Mouse (Mus musculus): Measurements from ENCODE around the gene Mtrf1. TPM values are rescaled to one million over a fixed set of nuclear protein-coding genes. Genes with fewer than 3 reads are reported as not detected.

Gene Mtrf1
- polyA plus RNA-seq (2015; fragmentation: Nextera tagmentation; extraction: Ambion mirVana) = 9.1 and 9.5 TPM in 2 replicates

- WGBS = 17% methylated on average over 23 of the region's 23 CpGs
- Histone ChIP-seq H3K4me2 (peak within 1 kb of the TSS; percentile 71), H3K4me1 (peaks cover 7% of the 10 kb centered on the region; the same call in 1 of the 2 replicates), H3K27ac (replicated peaks) (peak within 1 kb of the TSS; percentile 90), H3K27me3 (replicated peaks) (no peaks in the 10 kb centered on the region), H3K9ac (peak within 1 kb of the TSS; percentile 79), H3K9me3 (no peaks in the 10 kb centered on the region), H3K36me3 (peaks cover 17% of the 10 kb centered on the region), H3K4me3 (peak within 1 kb of the TSS; percentile 70)
- peak; percentile 37; the same call in 1 of the 2 replicates for ATAC-seq (ENCODE audit: extremely low read depth, insufficient number of reproducible peaks, low FRiP score, low TSS enrichment)
Measured at GRCm38 (mm10) chr14:79397321-79398122, at the start of gene Mtrf1. TSS of gene Mtrf1 (plus strand) at chr14:79397772.

DNA sequence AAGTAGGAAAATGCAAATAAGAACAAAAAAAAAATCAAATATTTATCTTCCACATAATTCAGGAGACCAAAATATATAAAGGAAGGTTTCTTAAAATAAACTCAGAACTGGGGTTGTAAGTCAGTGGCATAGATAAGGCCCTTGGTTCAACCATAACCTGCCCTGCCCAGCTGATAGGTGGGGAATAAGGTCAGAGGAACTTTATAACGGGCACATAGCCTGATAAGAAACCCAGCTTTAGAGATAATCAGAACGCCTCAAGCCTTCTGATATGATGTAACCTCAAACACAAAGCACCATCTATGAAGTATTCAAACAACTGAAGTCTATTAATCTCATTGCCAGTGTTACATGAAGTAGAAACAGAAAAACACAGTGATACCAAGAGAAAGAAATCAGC is 39.5 kb upstream of the Mtrf1 start:
- Histone ChIP-seq H3K4me1 (0 out of 2 replicates have a peak, but pooled peaks cover 5% of the 10 kb centered on the region), H3K36me3 (peaks cover 76% of the 10 kb centered on the region), H3K4me2 (no peak overlapping the region), H3K27ac (replicated peaks) (no peak overlapping the region), H3K9ac (no peak overlapping the region), H3K9me3 (no peaks in the 10 kb centered on the region), H3K27me3 (replicated peaks) (no peaks in the 10 kb centered on the region), H3K4me3 (no peak overlapping the region)
- 17% methylated on average over 2 of the region's 2 CpGs for WGBS
- no peak for ATAC-seq (ENCODE audit: extremely low read depth, insufficient number of reproducible peaks, low FRiP score, low TSS enrichment)

GRCm38 (mm10) chr14:79377041-79377440 is 20.5 kb upstream of the Mtrf1 start:
- ATAC-seq (ENCODE audit: extremely low read depth, insufficient number of reproducible peaks, low FRiP score, low TSS enrichment) = no peak
- Histone ChIP-seq H3K9me3 (no peaks in the 10 kb centered on the region), H3K4me3 (no peak overlapping the region), H3K4me2 (no peak overlapping the region), H3K27ac (replicated peaks) (no peak overlapping the region), H3K27me3 (replicated peaks) (no peaks in the 10 kb centered on the region), H3K36me3 (peaks cover 51% of the 10 kb centered on the region), H3K9ac (no peak overlapping the region), H3K4me1 (no peaks in the 10 kb centered on the region)

- Histone ChIP-seq H3K9me3 (no peaks in the 10 kb centered on the region), H3K4me2 (no peak overlapping the region), H3K4me1 (0 out of 2 replicates have a peak, but pooled peaks cover 1% of the 10 kb centered on the region), H3K27ac (replicated peaks) (no peak overlapping the region), H3K27me3 (replicated peaks) (no peaks in the 10 kb centered on the region), H3K36me3 (peaks cover 64% of the 10 kb centered on the region), H3K4me3 (no peak overlapping the region), H3K9ac (no peak overlapping the region)
- WGBS = 88% methylated on average over 7 of the region's 7 CpGs
- ATAC-seq (ENCODE audit: extremely low read depth, insufficient number of reproducible peaks, low FRiP score, low TSS enrichment) = no peak
Measured at GRCm38 (mm10) chr14:79383120-79383519, 14.5 kb upstream of the Mtrf1 start.

DNA sequence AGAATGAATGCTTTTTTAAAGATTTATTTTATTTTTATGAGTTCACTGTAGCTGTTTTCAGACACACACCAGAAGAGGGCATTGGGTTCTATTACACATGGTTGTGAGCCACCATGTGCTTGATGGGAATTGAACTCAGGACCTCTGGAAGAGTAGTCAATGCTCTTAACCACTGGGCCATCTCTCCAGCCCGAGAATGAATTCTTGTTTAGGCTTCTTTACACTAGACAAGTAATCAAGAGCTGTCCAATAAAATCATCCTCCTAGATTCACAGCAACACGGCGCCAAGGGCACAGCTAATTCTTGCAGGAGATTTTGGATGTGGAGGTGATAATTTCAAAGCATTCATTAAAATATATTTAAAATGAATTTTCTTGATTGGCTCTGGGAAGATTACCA is 9.3 kb upstream of the Mtrf1 start:
- ATAC-seq (ENCODE audit: extremely low read depth, insufficient number of reproducible peaks, low FRiP score, low TSS enrichment) = no peak
- no peak overlapping the region for H3K4me2 ChIP-seq
- WGBS = 91% methylated on average over 3 of the region's 3 CpGs

DNA sequence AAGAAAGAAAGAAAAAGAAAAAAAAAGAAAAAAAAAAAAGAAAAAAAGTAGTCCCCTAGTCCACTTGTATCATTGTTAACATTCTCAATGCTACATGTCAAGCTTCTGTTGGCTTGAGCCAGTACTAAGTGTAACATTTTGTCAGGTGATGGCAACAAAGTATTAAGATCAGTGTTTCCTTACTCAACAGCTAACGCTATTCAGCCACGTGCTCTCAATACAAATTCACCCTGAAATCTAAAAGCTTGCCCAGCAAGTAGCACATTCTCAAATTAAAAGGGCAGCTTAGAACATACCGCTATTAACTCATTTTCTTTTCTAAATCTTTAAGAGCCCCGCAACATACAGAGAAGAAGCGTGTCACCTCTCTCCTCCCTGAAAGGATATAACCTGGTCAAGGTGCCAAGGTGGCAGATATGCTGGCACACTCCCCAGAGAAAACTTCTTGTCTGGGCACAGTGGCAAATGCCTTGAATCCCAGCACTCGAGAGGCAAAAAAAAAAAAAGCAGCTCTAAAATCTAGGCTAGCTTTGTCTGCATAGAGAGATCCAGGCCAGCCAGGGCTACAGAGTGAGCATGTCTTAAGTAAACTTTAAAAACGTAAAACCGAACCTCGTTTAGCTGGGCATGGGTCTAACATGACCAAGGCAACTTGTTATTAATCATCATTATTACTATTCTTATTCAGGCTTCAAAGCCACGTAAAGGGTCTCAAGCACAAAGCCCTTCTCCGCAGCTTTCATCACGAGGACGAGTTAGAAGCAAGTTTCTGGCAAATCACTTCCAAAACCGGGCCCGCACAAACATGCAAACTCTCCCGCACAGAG is 7.9 kb upstream of the Mtrf1 start:
- no peak for ATAC-seq (ENCODE audit: extremely low read depth, insufficient number of reproducible peaks, low FRiP score, low TSS enrichment)
- peak overlapping the region; percentile 98 for H3K27ac ChIP-seq (replicated peaks)
- H3K4me3 ChIP-seq = peak overlapping the region; percentile 88
- 1% methylated on average over 16 of the region's 16 CpGs for WGBS
- no peaks in the 10 kb centered on the region for H3K9me3 ChIP-seq
- H3K36me3 ChIP-seq = peaks cover 21% of the 10 kb centered on the region
- peak overlapping the region; percentile 89 for H3K4me2 ChIP-seq
- no peaks in the 10 kb centered on the region for H3K27me3 ChIP-seq (replicated peaks)
- H3K4me1 ChIP-seq = peaks cover 17% of the 10 kb centered on the region
- peak overlapping the region; percentile 96 for H3K9ac ChIP-seq

More for the DNA sequence above, 9.3 kb upstream of the Mtrf1 start:
- Histone ChIP-seq H3K4me3 (no peak overlapping the region), H3K36me3 (peaks cover 25% of the 10 kb centered on the region), H3K27me3 (replicated peaks) (no peaks in the 10 kb centered on the region), H3K27ac (replicated peaks) (no peak overlapping the region), H3K4me1 (peaks cover 17% of the 10 kb centered on the region), H3K9ac (no peak overlapping the region), H3K9me3 (no peaks in the 10 kb centered on the region)

DNA sequence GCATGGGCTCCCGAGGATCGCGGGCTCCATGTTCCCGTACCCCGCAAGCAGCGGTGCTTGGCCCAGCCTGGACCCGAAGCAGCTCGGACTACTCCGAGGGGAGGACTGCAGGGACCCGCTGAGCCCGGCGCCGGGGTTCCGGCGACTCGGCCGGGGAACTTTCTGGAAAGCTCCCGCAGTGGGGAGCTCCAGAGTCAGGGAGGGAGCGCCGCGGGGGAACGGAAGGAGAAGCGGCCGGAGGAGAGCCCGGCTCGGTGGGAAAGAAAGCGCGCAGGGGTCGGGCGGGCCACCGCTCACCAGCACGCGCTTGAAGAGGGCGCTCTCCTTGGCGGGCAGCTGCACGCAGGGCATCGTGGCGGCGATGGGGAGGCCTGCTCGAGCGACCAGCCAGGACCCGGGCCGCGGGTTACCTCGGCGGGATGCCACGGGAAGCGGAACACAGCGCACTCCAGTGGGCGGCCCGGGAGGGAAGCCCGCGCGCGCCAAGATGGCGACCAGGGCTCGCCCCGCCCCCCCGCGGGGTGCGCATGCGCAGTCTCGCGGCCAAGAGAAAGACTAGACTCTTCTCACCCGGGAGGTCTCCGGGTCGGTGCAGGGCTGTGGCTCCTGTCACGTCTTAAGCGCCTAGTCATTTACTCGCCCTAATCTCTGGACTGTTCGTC is 7.2 kb upstream of the Mtrf1 start, which contains the start of gene Naa16:
TSS of gene Naa16 (minus strand) at position 514 of the 662 bp plus-strand sequence.
- H3K27me3 ChIP-seq (replicated peaks) = no peaks in the 10 kb centered on the region
- H3K4me1 ChIP-seq = peaks cover 17% of the 10 kb centered on the region
- H3K27ac ChIP-seq (replicated peaks) = peak within 1 kb of the TSS; percentile 98
- peak; percentile 97 for ATAC-seq (ENCODE audit: extremely low read depth, insufficient number of reproducible peaks, low FRiP score, low TSS enrichment)
- peak within 1 kb of the TSS; percentile 88 for H3K4me3 ChIP-seq
- no peaks in the 10 kb centered on the region for H3K9me3 ChIP-seq
- H3K36me3 ChIP-seq = peaks cover 17% of the 10 kb centered on the region
- under 1% methylated on average over 70 of the region's 71 CpGs for WGBS
- H3K9ac ChIP-seq = peak within 1 kb of the TSS; percentile 96
- H3K4me2 ChIP-seq = peak within 1 kb of the TSS; percentile 89

GRCm38 (mm10) chr14:79393289-79393688 is 4.3 kb upstream of the Mtrf1 start:
- Histone ChIP-seq H3K4me2 (no peak overlapping the region), H3K4me1 (peaks cover 17% of the 10 kb centered on the region), H3K36me3 (no peaks in the 10 kb centered on the region), H3K4me3 (no peak overlapping the region), H3K9me3 (no peaks in the 10 kb centered on the region), H3K27ac (replicated peaks) (no peak overlapping the region), H3K9ac (no peak overlapping the region), H3K27me3 (replicated peaks) (no peaks in the 10 kb centered on the region)
- 58% methylated on average over 1 of the region's 1 CpGs for WGBS
- ATAC-seq (ENCODE audit: extremely low read depth, insufficient number of reproducible peaks, low FRiP score, low TSS enrichment) = no peak

GRCm38 (mm10) chr14:79394564-79394963 is 3.0 kb upstream of the Mtrf1 start:
- Histone ChIP-seq H3K9me3 (no peaks in the 10 kb centered on the region), H3K4me2 (no peak overlapping the region), H3K4me1 (peaks cover 5% of the 10 kb centered on the region), H3K27ac (replicated peaks) (no peak overlapping the region), H3K36me3 (0 out of 2 replicates have a peak, but pooled peaks cover under 1% of the 10 kb centered on the region), H3K27me3 (replicated peaks) (no peaks in the 10 kb centered on the region), H3K9ac (no peak overlapping the region), H3K4me3 (no peak overlapping the region)
- no peak for ATAC-seq (ENCODE audit: extremely low read depth, insufficient number of reproducible peaks, low FRiP score, low TSS enrichment)

GRCm38 (mm10) chr14:79407641-79408040 is 10.1 kb downstream of the Mtrf1 start:
- ATAC-seq (ENCODE audit: extremely low read depth, insufficient number of reproducible peaks, low FRiP score, low TSS enrichment) = no peak

GRCm38 (mm10) chr14:79409278-79409830 is 11.8 kb downstream of the Mtrf1 start:
- ATAC-seq (ENCODE audit: extremely low read depth, insufficient number of reproducible peaks, low FRiP score, low TSS enrichment) = no peak
- Histone ChIP-seq H3K27me3 (replicated peaks) (no peaks in the 10 kb centered on the region), H3K4me3 (no peak overlapping the region), H3K27ac (replicated peaks) (no peak overlapping the region), H3K4me2 (no peak overlapping the region), H3K36me3 (peaks cover 52% of the 10 kb centered on the region), H3K4me1 (no peaks in the 10 kb centered on the region), H3K9ac (no peak overlapping the region), H3K9me3 (no peaks in the 10 kb centered on the region)
- 73% methylated on average over 6 of the region's 6 CpGs for WGBS

More at GRCm38 (mm10) chr14:79407641-79408040, 10.1 kb downstream of the Mtrf1 start:
- 66% methylated on average over 2 of the region's 2 CpGs for WGBS
- Histone ChIP-seq H3K27me3 (replicated peaks) (no peaks in the 10 kb centered on the region), H3K27ac (replicated peaks) (no peak overlapping the region), H3K4me2 (no peak overlapping the region), H3K4me1 (no peaks in the 10 kb centered on the region), H3K9me3 (no peaks in the 10 kb centered on the region), H3K4me3 (no peak overlapping the region), H3K9ac (no peak overlapping the region), H3K36me3 (peaks cover 51% of the 10 kb centered on the region)
